Mouse (Mus musculus) heart, adult 2 months (tissue): ENCODE results near the gene Cnot10. TPM values are rescaled to one million over a fixed set of nuclear protein-coding genes. Genes with fewer than 3 reads are reported as not detected.

Experiments used
- DNase-seq, 2 experiments: peaks; one replicate each; pipeline ENCODE4 v3.0.0; 2021
- H3K27ac ChIP-seq: fragments of 200-600 bp; 2 replicates; pipeline ENCODE4 v1.8.1; 2022
- H3K27me3 ChIP-seq: fragments of 200-500 bp; 2 replicates; pipeline ENCODE4 v1.6.1; 2012; ENCODE audit warnings: mild to moderate bottlenecking, low read length, inconsistent platforms, mixed read lengths; ENCODE audit not compliant: control insufficient read depth, insufficient read depth
- H3K36me3 ChIP-seq: fragments of 200-500 bp; 2 replicates; pipeline ENCODE4 v1.6.1; 2012; ENCODE audit warnings: low read length, inconsistent platforms; ENCODE audit not compliant: control insufficient read depth, insufficient read depth
- H3K4me1 ChIP-seq: fragments of 200-500 bp; 2 replicates; pipeline ENCODE4 v1.6.1; 2011; ENCODE audit warnings: low read length; ENCODE audit not compliant: control insufficient read depth, insufficient read depth
- H3K4me3 ChIP-seq: fragments of 200-600 bp; 2 replicates; pipeline ENCODE4 v1.8.1; 2022
- H3K79me2 ChIP-seq: fragments of 200-500 bp; replicated peaks from 2 replicates; pipeline ENCODE4 v1.6.1; 2012; ENCODE audit warnings: mild to moderate bottlenecking, inconsistent platforms, low read length, moderate library complexity, mixed read lengths; ENCODE audit not compliant: control insufficient read depth, insufficient read depth
- H3K9ac ChIP-seq: fragments of 200-500 bp; 2 replicates; pipeline ENCODE4 v1.6.1; 2012; ENCODE audit warnings: low read depth, mild to moderate bottlenecking, control low read depth, inconsistent platforms, low read length, mixed read lengths
- CTCF ChIP-seq: fragments of 200-600 bp; IDR thresholded peaks from 2 replicates; pipeline ENCODE4 v1.8.1; 2022; ENCODE audit warnings: antibody characterized with exemption, mild to moderate bottlenecking, moderate library complexity
- EP300 ChIP-seq: fragments of 200-500 bp; IDR thresholded peaks from 2 replicates; pipeline ENCODE4 v1.6.1; 2011; ENCODE audit warnings: low read depth, low read length, control low read depth; ENCODE audit not compliant: insufficient read depth
- POLR2A ChIP-seq: fragments of 200-500 bp; IDR thresholded peaks from 2 replicates; pipeline ENCODE4 v1.6.1; 2011; ENCODE audit warnings: mild to moderate bottlenecking, low read depth, low read length, control low read depth; ENCODE audit not compliant: insufficient read depth
- WGBS: fragments of 180-500 bp; shearing (Covaris S2); methylation state at CpG from one replicate; pipeline ENCODE4 v1.1.7; 2018; 5-methylcytosine and 5-hydroxymethylcytosine counted together
- intact Hi-C: fragments of 180-260 bp; cut with DNase I; formaldehyde crosslinking; loops from one replicate; pipeline ENCODE4 v1.15.1; 2025
- polyA plus RNA-seq: library from polyadenylated mRNA; depleted of rRNA; stranded (reverse); fragments of >200 nt; gene quantifications from 2 replicates; pipeline ENCODE4 v1.2.3, GENCODE M21; 2012
- total RNA-seq, 2 experiments: library from RNA; stranded (reverse); gene quantifications; 2 replicates each; pipeline ENCODE4 v1.2.3; 2021

Cnot10 gene
- total and polyA plus RNA-seq, 3 experiments, result 16.8 to 23.5 (median 22.5) TPM

- H3K4me3 ChIP-seq, result no peak overlapping the region
- no peak for DNase-seq
- intact Hi-C loops, result no loop called here
- 85% methylated on average over 4 of the region's 4 CpGs for WGBS
- H3K36me3 ChIP-seq, result no peaks in the 10 kb centered on the region
- no peaks in the 10 kb centered on the region for H3K79me2 ChIP-seq
- H3K4me1 ChIP-seq, result no peaks in the 10 kb centered on the region
- H3K9ac ChIP-seq, result no peak overlapping the region
- H3K27me3 ChIP-seq, result no peaks in the 10 kb centered on the region
- TF ChIP-seq CTCF (no peak), POLR2A (no peak), EP300 (no peak)
- H3K27ac ChIP-seq, result no peak overlapping the region
Measured at GRCm38 (mm10) chr9:114682193-114682592, 42.2 kb upstream of the Cnot10 start.

- Histone ChIP-seq H3K36me3 (no peaks in the 10 kb centered on the region), H3K4me3 (no peak overlapping the region), H3K4me1 (no peaks in the 10 kb centered on the region), H3K79me2 (no peaks in the 10 kb centered on the region), H3K27me3 (no peaks in the 10 kb centered on the region), H3K27ac (no peak overlapping the region), H3K9ac (no peak overlapping the region)
- no peak for TF ChIP-seq EP300
- TF ChIP-seq POLR2A, result no peak
- no peak for TF ChIP-seq CTCF
- 64% methylated on average over 6 of the region's 6 CpGs for WGBS
- intact Hi-C loops, result no loop called here
- no peak for DNase-seq
Measured at GRCm38 (mm10) chr9:114680531-114680930, 40.5 kb upstream of the Cnot10 start.

GRCm38 (mm10) chr9:114679944-114680343 is 40.0 kb upstream of the Cnot10 start:
- no peak overlapping the region for H3K4me3 ChIP-seq
- no peaks in the 10 kb centered on the region for H3K79me2 ChIP-seq
- H3K27me3 ChIP-seq, result no peaks in the 10 kb centered on the region

DNA sequence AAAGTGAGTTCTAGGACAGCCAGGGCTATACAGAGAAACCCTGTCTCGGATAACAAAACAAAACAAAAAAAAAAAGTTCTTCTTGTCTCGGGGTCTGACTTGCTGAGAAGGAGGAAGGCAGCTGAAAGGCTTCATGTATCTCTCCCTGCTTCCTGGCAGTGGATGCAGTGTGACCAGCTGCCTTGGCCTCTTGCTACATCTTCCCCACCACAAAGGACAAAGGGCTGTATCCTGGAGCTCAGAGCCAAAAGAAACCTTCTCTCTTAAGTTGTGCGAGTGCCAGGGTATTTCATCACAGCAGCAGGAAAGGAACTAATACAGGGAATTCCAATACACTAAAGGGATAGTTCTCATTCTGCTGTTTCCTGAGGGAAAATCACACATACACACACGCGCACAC is 38.6 kb upstream of the Cnot10 start:
- DNase-seq, result no peak
- intact Hi-C loops, result no loop called here
- Histone ChIP-seq H3K79me2 (no peaks in the 10 kb centered on the region), H3K9ac (no peak overlapping the region), H3K4me1 (no peaks in the 10 kb centered on the region), H3K4me3 (no peak overlapping the region), H3K36me3 (no peaks in the 10 kb centered on the region), H3K27me3 (no peaks in the 10 kb centered on the region), H3K27ac (no peak overlapping the region)
- TF ChIP-seq EP300 (no peak), POLR2A (no peak), CTCF (no peak)
- 52% methylated on average over 5 of the region's 5 CpGs for WGBS

More at GRCm38 (mm10) chr9:114679944-114680343, 40.0 kb upstream of the Cnot10 start:
- Histone ChIP-seq H3K4me1 (no peaks in the 10 kb centered on the region), H3K9ac (no peak overlapping the region), H3K36me3 (no peaks in the 10 kb centered on the region), H3K27ac (no peak overlapping the region)
- intact Hi-C loops, result no loop called here
- 56% methylated on average over 5 of the region's 5 CpGs for WGBS
- TF ChIP-seq CTCF, result no peak
- no peak for TF ChIP-seq POLR2A
- TF ChIP-seq EP300, result no peak
- no peak for DNase-seq

GRCm38 (mm10) chr9:114673626-114674025 is 33.6 kb upstream of the Cnot10 start:
- intact Hi-C loops, result no loop called here
- H3K27me3 ChIP-seq, result no peaks in the 10 kb centered on the region
- no peaks in the 10 kb centered on the region; the same call in 1 of the 2 replicates for H3K4me1 ChIP-seq
- no peak for TF ChIP-seq CTCF
- TF ChIP-seq EP300, result no peak
- no peaks in the 10 kb centered on the region for H3K79me2 ChIP-seq
- DNase-seq, result no peak
- no peaks in the 10 kb centered on the region for H3K36me3 ChIP-seq
- H3K4me3 ChIP-seq, result peak overlapping the region; percentile 50
- H3K27ac ChIP-seq, result peak overlapping the region; percentile 82; the same call in 1 of the 2 replicates
- H3K9ac ChIP-seq, result no peak overlapping the region
- 49% methylated on average over 2 of the region's 2 CpGs for WGBS

- intact Hi-C loops, result no loop called here
- TF ChIP-seq CTCF (no peak), EP300 (no peak), POLR2A (peak; percentile 29; the same call in 1 of the 2 replicates)
- no peaks in the 10 kb centered on the region for H3K27me3 ChIP-seq
- no peaks in the 10 kb centered on the region for H3K79me2 ChIP-seq
- peak overlapping the region; percentile 50 for H3K4me3 ChIP-seq
- H3K9ac ChIP-seq, result peak overlapping the region; percentile 63
- peak; percentile 36 to 38 for DNase-seq
- peaks cover 2% of the 10 kb centered on the region for H3K4me1 ChIP-seq
- H3K27ac ChIP-seq, result peak overlapping the region; percentile 82
- 6% methylated on average over 24 of the region's 24 CpGs for WGBS
- H3K36me3 ChIP-seq, result no peaks in the 10 kb centered on the region
Measured at GRCm38 (mm10) chr9:114672703-114673561, 32.9 kb upstream of the Cnot10 start.
